14 mouse cellular contexts compared by ENCODE assay signal in genomic region chr3:152186106-152186505, GRCm38 (mm10).
"Had no signal": no experiment of that assay in that cellular context is flagged by ENCODE, and none has a peak within 500 bp of the region (broad histone marks: within the 10 kb centered on the region; RNA-seq: fewer than 3 reads in every experiment).

No protein-coding gene starts in this region.

- H3K9me3 ChIP-seq: limb, embryonic 13.5 days; midbrain, embryonic 10.5 days; neural tube, embryonic 15.5 days had no signal

- H3K4me2 ChIP-seq: limb, embryonic 13.5 days; neural tube, embryonic 15.5 days had no signal

- H3K27ac ChIP-seq: layer of hippocampus, adult 2 months; limb, embryonic 13.5 days; liver, embryonic 14.5 days; midbrain, embryonic 10.5 days; neural tube, embryonic 15.5 days had no signal

- H3K27me3 ChIP-seq: limb, embryonic 13.5 days; neural tube, embryonic 15.5 days had no signal

- H3K4me3 ChIP-seq: layer of hippocampus, adult 2 months; limb, embryonic 13.5 days; midbrain, embryonic 10.5 days; myocyte; neural tube, embryonic 15.5 days had no signal

- H3K9ac ChIP-seq: limb, embryonic 13.5 days; liver, embryonic 14.5 days; neural tube, embryonic 15.5 days had no signal

- DNase-seq: kidney, postnatal 10 days; kidney, postnatal 4 days; left cerebral cortex, postnatal 4 days; lung, adult 2 months; midbrain, embryonic 14.5 days; right cerebral cortex, adult 18-20 months; right cerebral cortex, postnatal 25 days; thymus, postnatal 4 days had no signal
